Mouse (Mus musculus) adrenal gland, postnatal 0 days (tissue): ENCODE measurements around the gene Olfr923. TPM values are rescaled to one million over a fixed set of nuclear protein-coding genes. Genes with fewer than 3 reads are reported as not detected.

Source experiments
- polyA plus RNA-seq: library from polyadenylated mRNA; unstranded; fragments of >200 nt; fragmentation: Nextera tagmentation; extraction: Ambion mirVana; gene quantifications from 2 replicates; pipeline ENCODE4 v1.2.1, GENCODE M21; 2015

The Olfr923 gene
- not detected in 2 replicates for polyA plus RNA-seq

DNA sequence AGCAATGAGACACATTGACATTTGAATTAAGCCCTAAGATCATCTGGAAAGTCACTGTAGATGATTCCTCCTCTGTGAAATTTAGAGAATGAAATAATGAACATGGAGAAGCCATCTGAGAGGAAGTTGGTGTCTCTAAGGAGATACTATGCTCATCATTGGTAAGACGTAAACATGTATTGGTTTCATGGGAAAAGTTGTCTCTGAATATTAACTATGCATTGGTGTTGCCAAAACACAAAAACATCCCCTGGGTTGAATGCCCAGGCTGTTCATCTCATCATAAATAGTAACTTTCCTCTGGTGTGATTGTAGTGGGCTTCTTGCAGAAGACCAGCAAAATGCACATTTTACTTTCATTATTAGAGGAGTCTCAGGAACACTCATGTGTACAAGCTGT, at the start of gene Olfr923:
Olfr923 (plus strand) TSS at position 301 of the 400 bp plus-strand sequence.

DNA sequence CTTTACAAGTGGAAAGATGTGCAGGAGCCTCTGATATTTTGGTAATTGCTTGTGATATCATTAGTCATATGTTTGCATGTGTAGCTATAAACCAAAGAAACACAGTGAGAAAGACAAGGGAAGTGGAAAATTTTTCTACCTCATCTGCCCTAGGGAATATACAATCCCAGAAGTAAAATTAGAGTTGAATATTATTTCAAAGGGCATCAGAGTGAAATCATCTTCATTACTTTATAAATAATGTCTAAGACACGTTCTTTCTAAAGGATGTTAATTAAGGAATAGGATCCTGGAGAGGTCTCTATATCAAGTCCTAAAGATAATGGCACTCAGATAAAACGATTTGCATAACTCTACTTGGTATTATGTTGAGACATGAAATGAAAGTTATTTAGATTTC, 12.0 kb upstream of the Olfr923 start, which contains the start of gene Olfr922:
Olfr922 (plus strand) TSS at position 301 of the 400 bp plus-strand sequence.

DNA sequence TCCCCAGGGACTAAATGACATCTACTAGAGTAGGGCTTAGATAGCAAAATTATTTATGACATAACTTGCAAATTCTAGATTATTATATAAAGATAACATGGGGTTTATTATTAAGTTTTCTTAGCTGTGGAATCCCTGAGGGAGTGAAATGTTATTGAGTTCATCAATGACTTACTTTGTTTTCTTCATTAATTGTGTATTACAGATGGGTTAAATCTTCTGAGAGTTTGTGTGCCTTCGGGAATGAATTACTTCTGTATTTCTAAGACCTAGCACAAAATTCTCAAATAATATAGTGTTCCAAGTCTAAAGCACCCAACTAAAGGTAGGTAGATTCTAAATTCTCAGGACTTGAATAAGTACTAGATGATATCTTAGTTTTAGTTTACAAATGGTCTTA, 17.8 kb downstream of the Olfr923 start, which contains the start of gene Olfr924:
Olfr924 (plus strand) TSS at position 301 of the 400 bp plus-strand sequence.

DNA sequence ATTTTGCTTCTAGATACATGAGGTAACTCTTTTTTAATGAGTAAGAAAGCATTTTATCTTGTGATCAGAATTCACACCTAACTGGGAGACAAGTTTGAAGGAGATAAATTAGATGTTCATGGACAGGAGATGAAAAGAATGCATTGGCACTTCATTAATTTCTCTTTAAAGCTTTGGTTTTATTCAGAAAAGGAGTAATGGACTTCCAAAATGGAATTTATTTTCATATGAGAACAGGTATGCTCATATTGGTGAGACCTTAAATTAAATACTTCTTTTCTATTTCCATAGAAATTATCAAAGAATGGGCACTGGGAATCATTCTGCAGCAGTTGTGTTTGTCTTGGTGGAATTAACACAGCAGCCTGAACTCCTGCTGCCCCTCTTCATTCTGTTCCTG, 28.4 kb downstream of the Olfr923 start, which contains the start of gene Olfr26:
Olfr26 (plus strand) TSS at position 301 of the 400 bp plus-strand sequence.

DNA sequence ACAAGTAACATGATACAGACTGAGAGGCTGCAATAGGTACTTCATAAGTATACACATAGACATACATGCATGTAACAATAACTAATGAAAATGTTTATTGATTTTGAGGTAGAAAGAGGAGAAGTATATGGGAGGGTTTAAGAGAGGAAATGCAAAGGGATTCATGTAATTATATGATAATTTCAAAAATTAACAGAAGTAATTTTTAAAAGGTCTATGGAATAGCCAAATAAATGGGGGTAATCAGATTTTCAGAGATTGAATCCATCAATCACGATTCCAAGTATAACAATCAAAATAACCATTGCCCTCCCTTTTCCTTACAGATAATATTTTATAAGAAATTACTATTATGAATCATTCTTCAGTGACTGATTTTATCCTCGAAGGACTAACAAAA, 50.5 kb downstream of the Olfr923 start, which contains the start of gene Olfr926:
Olfr926 (plus strand) TSS at position 301 of the 400 bp plus-strand sequence.

Other genes with a start within 250 kb of the Olfr923 start
- not detected in 2 replicates for gene Olfr912, start 246.4 kb upstream of the Olfr923 start, polyA plus RNA-seq
- not detected in 2 replicates for gene Olfr913, start 233.8 kb upstream of the Olfr923 start, polyA plus RNA-seq
- gene Olfr914, start 221.4 kb upstream of the Olfr923 start, polyA plus RNA-seq, result not detected in 2 replicates
- not detected in 2 replicates for gene Olfr916, start 166.7 kb upstream of the Olfr923 start, polyA plus RNA-seq
- not detected in 2 replicates for gene Olfr917, start 160.7 kb upstream of the Olfr923 start, polyA plus RNA-seq
- gene Olfr918, start 151.9 kb upstream of the Olfr923 start, polyA plus RNA-seq, result not detected in 2 replicates
- not detected in 2 replicates for gene Olfr919, start 122.9 kb upstream of the Olfr923 start, polyA plus RNA-seq
- 27.9 and 38.3 TPM in 2 replicates for gene Vwa5a, start 108.3 kb upstream of the Olfr923 start, polyA plus RNA-seq
- gene Olfr920, start 74.2 kb upstream of the Olfr923 start, polyA plus RNA-seq, result 0.13 and 0.35 TPM in 2 replicates
- gene Olfr921, start 53.5 kb upstream of the Olfr923 start, polyA plus RNA-seq, result not detected in 2 replicates
- gene Olfr922, start 11.9 kb upstream of the Olfr923 start, polyA plus RNA-seq, result not detected in 2 replicates
- gene Olfr924, start 17.9 kb downstream of the Olfr923 start, polyA plus RNA-seq, result not detected in 2 replicates
- gene Olfr26, start 28.5 kb downstream of the Olfr923 start, polyA plus RNA-seq, result not detected in 2 replicates
- not detected in 2 replicates for gene Olfr926, start 50.6 kb downstream of the Olfr923 start, polyA plus RNA-seq
- gene Olfr930, start 103.3 kb downstream of the Olfr923 start, polyA plus RNA-seq, result not detected in 2 replicates
- not detected in 2 replicates for gene Olfr933, start 145.8 kb downstream of the Olfr923 start, polyA plus RNA-seq
- not detected in 2 replicates for gene Olfr934, start 161.8 kb downstream of the Olfr923 start, polyA plus RNA-seq
- not detected in 2 replicates for gene Olfr935, start 173.1 kb downstream of the Olfr923 start, polyA plus RNA-seq
- gene Olfr146, start 196.8 kb downstream of the Olfr923 start, polyA plus RNA-seq, result not detected in 2 replicates
- not detected in 2 replicates for gene Olfr937, start 238.4 kb downstream of the Olfr923 start, polyA plus RNA-seq